Comparison of ENCODE assay signal across 9 mouse cellular contexts in genomic region chr2:179729002-179729401, GRCm38 (mm10).
DNase-seq lines count a peak whose midpoint lies in the region; ATAC-seq and TF ChIP-seq lines count a peak whose summit lies in the region.
"Had no signal": no experiment of that assay in that cellular context is flagged by ENCODE, and none has a peak within 500 bp of the region (broad histone marks: within the 10 kb centered on the region; RNA-seq: fewer than 3 reads in every experiment).

No protein-coding gene starts in this region.

- no peak overlapping the region for H3K4me3 ChIP-seq in heart, postnatal 0 days (ENCODE audit: low read depth, low read length)
- H3K4me3 ChIP-seq in midbrain, postnatal 0 days (ENCODE audit: low read depth, low read length): no peak overlapping the region
- no peak overlapping the region for H3K4me3 ChIP-seq in midbrain, embryonic 16.5 days (ENCODE audit: low read depth, low read length)
- H3K4me3 ChIP-seq: liver, embryonic 13.5 days had no signal

- H3K27ac ChIP-seq in heart, postnatal 0 days (ENCODE audit: low read depth): no peak overlapping the region
- H3K27ac ChIP-seq in midbrain, postnatal 0 days (ENCODE audit: low read depth, low read length): no peak overlapping the region
- no peak overlapping the region for H3K27ac ChIP-seq in midbrain, embryonic 16.5 days (ENCODE audit: low read length)
- H3K27ac ChIP-seq: liver, embryonic 13.5 days had no signal

- TF ChIP-seq EP300 in heart, postnatal 0 days (IDR thresholded peaks at IDR 0.05; ENCODE audit: low read depth): no peak

- 52% methylated on average over 8 of the region's 8 CpGs for WGBS in heart, postnatal 0 days
- WGBS in midbrain, postnatal 0 days: 60% methylated on average over 8 of the region's 8 CpGs
- WGBS in midbrain, embryonic 16.5 days: 54% methylated on average over 8 of the region's 8 CpGs

- H3K4me2 ChIP-seq in heart, postnatal 0 days (ENCODE audit: low read depth, low read length): no peak overlapping the region
- H3K4me2 ChIP-seq in midbrain, postnatal 0 days (ENCODE audit: low read depth, low read length, poor library complexity, severe bottlenecking): no peak overlapping the region
- no peak overlapping the region for H3K4me2 ChIP-seq in midbrain, embryonic 16.5 days (ENCODE audit: low read length)
- H3K4me2 ChIP-seq: liver, embryonic 13.5 days had no signal

- peak; percentile 43; the same call in 1 of the 2 replicates for TF ChIP-seq CTCF in heart, postnatal 0 days (IDR thresholded peaks at IDR 0.05; ENCODE audit: low read depth)
- TF ChIP-seq CTCF in midbrain, postnatal 0 days (IDR thresholded peaks at IDR 0.05): peak; percentile 68

- no peaks in the 10 kb centered on the region for H3K36me3 ChIP-seq in heart, postnatal 0 days (replicated peaks; ENCODE audit: control insufficient read depth, insufficient read depth, low read length)
- no peaks in the 10 kb centered on the region for H3K36me3 ChIP-seq in midbrain, postnatal 0 days (ENCODE audit: insufficient read depth, low read length)
- no peaks in the 10 kb centered on the region for H3K36me3 ChIP-seq in midbrain, embryonic 16.5 days (ENCODE audit: control insufficient read depth, insufficient read depth, low read length)
- H3K36me3 ChIP-seq: liver, embryonic 13.5 days had no signal

- DNase-seq in heart, postnatal 0 days (ENCODE audit: low spot score): no peak
- DNase-seq in heart, adult 8-10 months (ENCODE audit: low spot score): no peak
- DNase-seq in midbrain, postnatal 0 days (ENCODE audit: low spot score): no peak
- peak; percentile 57 to 71 for DNase-seq in cerebellum, postnatal 25 days
- DNase-seq in thymus, postnatal 14 days: peak; percentile 18
- no peak for DNase-seq in frontal cortex, postnatal 10 days (ENCODE audit: low spot score in 2 of 2)
- no peak for DNase-seq in layer of hippocampus, adult 8-10 months (ENCODE audit: low spot score in 2 of 2)
- DNase-seq: liver, embryonic 13.5 days had no signal

- H3K27me3 ChIP-seq in heart, postnatal 0 days (ENCODE audit: control insufficient read depth, insufficient read depth, low read length): no peaks in the 10 kb centered on the region
- peaks cover 4% of the 10 kb centered on the region; the same call in 1 of the 2 replicates for H3K27me3 ChIP-seq in midbrain, postnatal 0 days (ENCODE audit: insufficient read depth, low read length)
- H3K27me3 ChIP-seq in midbrain, embryonic 16.5 days (ENCODE audit: control insufficient read depth, insufficient read depth, low read depth, low read length): no peaks in the 10 kb centered on the region
- H3K27me3 ChIP-seq: liver, embryonic 13.5 days had no signal

- H3K4me1 ChIP-seq in heart, postnatal 0 days (ENCODE audit: control insufficient read depth, insufficient read depth): no peaks in the 10 kb centered on the region
- no peaks in the 10 kb centered on the region; the same call in 1 of the 2 replicates for H3K4me1 ChIP-seq in midbrain, postnatal 0 days (ENCODE audit: insufficient read depth, low read length)
- H3K4me1 ChIP-seq in midbrain, embryonic 16.5 days (ENCODE audit: control insufficient read depth, insufficient read depth, low read length): peaks cover 3% of the 10 kb centered on the region; the same call in 1 of the 2 replicates
- H3K4me1 ChIP-seq: liver, embryonic 13.5 days had no signal

- H3K9me3 ChIP-seq in heart, postnatal 0 days (replicated peaks; ENCODE audit: control insufficient read depth, low read length): no peaks in the 10 kb centered on the region
- no peaks in the 10 kb centered on the region for H3K9me3 ChIP-seq in midbrain, postnatal 0 days (ENCODE audit: low read length)
- H3K9me3 ChIP-seq in midbrain, embryonic 16.5 days (replicated peaks; ENCODE audit: control insufficient read depth, low read length, poor library complexity, severe bottlenecking): no peaks in the 10 kb centered on the region
- H3K9me3 ChIP-seq: liver, embryonic 13.5 days had no signal

- ATAC-seq in heart, postnatal 0 days (ENCODE audit: insufficient read depth, low read depth): no peak
- ATAC-seq in midbrain, postnatal 0 days (ENCODE audit: low FRiP score): no peak
- no peak for ATAC-seq in midbrain, embryonic 16.5 days

- H3K9ac ChIP-seq in heart, postnatal 0 days (replicated peaks; ENCODE audit: low read depth, low read length): no peak overlapping the region
- H3K9ac ChIP-seq in midbrain, postnatal 0 days (replicated peaks; ENCODE audit: low read length, poor library complexity, severe bottlenecking): no peak overlapping the region
- H3K9ac ChIP-seq in midbrain, embryonic 16.5 days (ENCODE audit: low read depth, low read length): no peak overlapping the region
- H3K9ac ChIP-seq: liver, embryonic 13.5 days had no signal

Comparison
In these comparisons a context has a peak if more than half of its experiments do, and no peak if none do; other contexts are left out.
1. DNase-seq: peak in cerebellum, postnatal 25 days (2 of 2) and thymus, postnatal 14 days (single experiment); none in heart, postnatal 0 days (single experiment), heart, adult 8-10 months (single experiment), midbrain, postnatal 0 days (single experiment), frontal cortex, postnatal 10 days (0 of 2) and layer of hippocampus, adult 8-10 months (0 of 2).